Mouse (Mus musculus) brain, embryonic 18.5 days (tissue): ENCODE measurements around the gene Trappc3.

Experiments
- DNase-seq: peaks from one replicate; pipeline ENCODE4 v3.0.0-alpha.2; 2012; ENCODE audit warnings: low read depth, low spot score

The Trappc3 gene

GRCm38 (mm10) chr4:126311566-126312200 is 49.6 kb downstream of the Trappc3 start:
- DNase-seq: no peak

- no peak for DNase-seq
Measured at GRCm38 (mm10) chr4:126313202-126313601, 51.1 kb downstream of the Trappc3 start.

GRCm38 (mm10) chr4:126314393-126314792 is 52.3 kb downstream of the Trappc3 start:
- no peak for DNase-seq

- DNase-seq: no peak
Measured at GRCm38 (mm10) chr4:126315931-126316330, 53.8 kb downstream of the Trappc3 start.

GRCm38 (mm10) chr4:126316443-126317040 is 54.4 kb downstream of the Trappc3 start:
- no peak for DNase-seq

- DNase-seq: no peak
Measured at GRCm38 (mm10) chr4:126319806-126320205, 57.7 kb downstream of the Trappc3 start.

- peak; percentile 89 for DNase-seq
Measured at GRCm38 (mm10) chr4:126321111-126321853, 59.2 kb downstream of the Trappc3 start, which contains the start of gene Adprhl2. Gene Adprhl2, minus strand, starts transcription at chr4:126321703.

- no peak for DNase-seq
Measured at GRCm38 (mm10) chr4:126321854-126322511, 59.9 kb downstream of the Trappc3 start.

GRCm38 (mm10) chr4:126322646-126323045 is 60.5 kb downstream of the Trappc3 start:
- DNase-seq: no peak

GRCm38 (mm10) chr4:126324861-126325260 is 62.7 kb downstream of the Trappc3 start:
- no peak for DNase-seq

GRCm38 (mm10) chr4:126325281-126325861 is 63.2 kb downstream of the Trappc3 start, which contains the start of gene Tekt2:
Gene Tekt2, minus strand, starts transcription at chr4:126325688.
- DNase-seq: no peak
